16 mouse cellular contexts compared by ENCODE assay signal in the genomic region with DNA sequence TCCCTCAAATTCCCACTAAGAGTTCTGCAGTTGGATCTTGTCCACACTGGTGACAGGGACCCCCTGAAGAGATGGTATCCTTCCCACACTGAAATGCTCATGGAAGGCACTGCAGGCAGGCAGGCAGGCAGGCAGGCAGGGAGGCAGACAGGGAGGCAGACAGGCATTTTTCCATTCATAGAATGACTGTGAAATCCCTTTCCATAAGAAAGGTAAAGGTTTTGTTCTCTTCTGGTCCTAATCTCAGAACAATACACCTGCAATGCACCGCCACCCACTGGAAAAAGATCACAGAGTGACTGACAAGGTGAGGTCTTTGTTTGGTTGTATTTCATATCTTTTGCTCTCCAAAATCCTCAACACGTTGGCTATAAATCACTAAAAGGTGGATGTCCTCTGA.
"Had no signal": no experiment of that assay in that cellular context is flagged by ENCODE, and none has a peak within 500 bp of the region (broad histone marks: within the 10 kb centered on the region; RNA-seq: fewer than 3 reads in every experiment).

No protein-coding gene starts in this region.

- H3K36me3 ChIP-seq: neural tube, embryonic 13.5 days; neural tube, embryonic 15.5 days; stomach, embryonic 15.5 days had no signal

- H3K4me2 ChIP-seq: neural tube, embryonic 13.5 days; neural tube, embryonic 15.5 days; stomach, embryonic 15.5 days had no signal

- H3K9ac ChIP-seq: neural tube, embryonic 13.5 days; neural tube, embryonic 15.5 days; stomach, embryonic 15.5 days had no signal

- H3K4me3 ChIP-seq: neural tube, embryonic 13.5 days; neural tube, embryonic 15.5 days; stomach, embryonic 15.5 days had no signal

- H3K27ac ChIP-seq: neural tube, embryonic 13.5 days; neural tube, embryonic 15.5 days; stomach, embryonic 15.5 days; stomach, postnatal 0 days had no signal

- H3K9me3 ChIP-seq: neural tube, embryonic 13.5 days; neural tube, embryonic 15.5 days; stomach, embryonic 15.5 days had no signal

- H3K4me1 ChIP-seq: neural tube, embryonic 13.5 days; stomach, embryonic 15.5 days had no signal

- H3K27me3 ChIP-seq: neural tube, embryonic 13.5 days; neural tube, embryonic 15.5 days; stomach, embryonic 15.5 days had no signal

- DNase-seq: retina, postnatal 1 day; right cerebral cortex, adult 18-20 months; right cerebral cortex, postnatal 14 days; right cerebral cortex, postnatal 25 days; right cerebral cortex, postnatal 4 days; spleen, adult 18-20 months; thymus, adult 18-20 months; thymus, adult 2 months; thymus, postnatal 14 days; thymus, postnatal 25 days; thymus, postnatal 36 days; thymus, postnatal 4 days had no signal
